In genomic region chr19:37698273-37699160, GRCm38 (mm10) we compare ENCODE assay signal across 8 mouse cellular contexts. TPM values are rescaled to one million over a fixed set of nuclear protein-coding genes. Genes with fewer than 3 reads are reported as not detected.
DNase-seq lines count a peak whose midpoint lies in the region; ATAC-seq and TF ChIP-seq lines count a peak whose summit lies in the region.

No protein-coding gene starts in this region.

- peak overlapping the region; percentile 38 for H3K4me2 ChIP-seq in forebrain, embryonic 11.5 days (ENCODE audit: low read depth, low read length, severe bottlenecking)
- H3K4me2 ChIP-seq in liver, embryonic 11.5 days: peak overlapping the region; percentile 60

- no peak overlapping the region for H3K27ac ChIP-seq in liver, adult 2 months (replicated peaks; ENCODE audit: insufficient read depth, low read depth, low read length)
- no peak overlapping the region for H3K27ac ChIP-seq in forebrain, embryonic 11.5 days (ENCODE audit: low read depth, low read length)
- no peak overlapping the region for H3K27ac ChIP-seq in liver, embryonic 11.5 days (ENCODE audit: low read depth, low read length)

- no peaks in the 10 kb centered on the region for H3K9me3 ChIP-seq in forebrain, embryonic 11.5 days (ENCODE audit: control insufficient read depth, low read length)
- no peaks in the 10 kb centered on the region for H3K9me3 ChIP-seq in liver, embryonic 11.5 days (ENCODE audit: control insufficient read depth, low read length)

- no peak for TF ChIP-seq CTCF in liver, adult 2 months (IDR thresholded peaks at IDR 0.05; ENCODE audit: low read depth, low read length)

- TF ChIP-seq POLR2A in liver, adult 2 months (IDR thresholded peaks at IDR 0.05; ENCODE audit: extremely low read depth, insufficient read depth, low read length): no peak

- peaks cover 16% of the 10 kb centered on the region; the same call in 1 of the 2 replicates for H3K4me1 ChIP-seq in liver, adult 2 months (ENCODE audit: control insufficient read depth, insufficient read depth, low read length)
- H3K4me1 ChIP-seq in forebrain, embryonic 11.5 days (replicated peaks; ENCODE audit: control insufficient read depth, insufficient read depth, low read length): peaks cover 12% of the 10 kb centered on the region
- H3K4me1 ChIP-seq in liver, embryonic 11.5 days (replicated peaks; ENCODE audit: control insufficient read depth, insufficient read depth, low read length): peaks cover 20% of the 10 kb centered on the region

- H3K79me2 ChIP-seq in liver, adult 2 months (ENCODE audit: control insufficient read depth, insufficient read depth, low read length): no peaks in the 10 kb centered on the region

- no peaks in the 10 kb centered on the region for H3K36me3 ChIP-seq in liver, adult 2 months (ENCODE audit: control insufficient read depth, insufficient read depth, low read length)
- H3K36me3 ChIP-seq in forebrain, embryonic 11.5 days (ENCODE audit: control insufficient read depth, insufficient read depth, low read length): no peaks in the 10 kb centered on the region
- H3K36me3 ChIP-seq in liver, embryonic 11.5 days (ENCODE audit: control insufficient read depth, insufficient read depth, low read length): no peaks in the 10 kb centered on the region

- WGBS in liver, adult 2 months: 6% methylated on average over 63 of the region's 63 CpGs
- WGBS in forebrain, embryonic 11.5 days: under 1% methylated on average over 63 of the region's 63 CpGs
- WGBS in liver, embryonic 11.5 days: 1% methylated on average over 63 of the region's 63 CpGs

- DNase-seq in liver, adult 2 months (ENCODE audit: extremely low read depth, low read depth, low spot score): no peak
- DNase-seq in liver: no peak
- no peak for DNase-seq in forebrain, embryonic 11.5 days (ENCODE audit: low spot score)
- peak; percentile 46 for DNase-seq in liver, embryonic 11.5 days (ENCODE audit: low spot score)
- DNase-seq in retina, postnatal 1 day: peak; percentile 65
- DNase-seq in thymus, postnatal 0 days (ENCODE audit: low spot score): no peak
- no peak for DNase-seq in layer of hippocampus, postnatal 10 days (ENCODE audit: low spot score in 2 of 2)
- DNase-seq in layer of hippocampus, postnatal 36 days: no peak

- no peak for ATAC-seq in forebrain, embryonic 11.5 days (replicated peaks; ENCODE audit: low FRiP score)
- no peak for ATAC-seq in liver, embryonic 11.5 days (replicated peaks; ENCODE audit: low FRiP score)

- peak overlapping the region; percentile 68 for H3K4me3 ChIP-seq in liver, adult 2 months (ENCODE audit: insufficient read depth, low read depth, low read length)
- H3K4me3 ChIP-seq in forebrain, embryonic 11.5 days (ENCODE audit: low read depth, low read length): peak overlapping the region; percentile 25
- peak overlapping the region; percentile 42 for H3K4me3 ChIP-seq in liver, embryonic 11.5 days (ENCODE audit: low read depth, low read length)

- H3K9ac ChIP-seq in liver, adult 2 months (ENCODE audit: low read depth, low read length): peak overlapping the region; percentile 65
- H3K9ac ChIP-seq in forebrain, embryonic 11.5 days (ENCODE audit: low read length): no peak overlapping the region
- no peak overlapping the region for H3K9ac ChIP-seq in liver, embryonic 11.5 days (ENCODE audit: low read depth, low read length)

- H3K27me3 ChIP-seq in liver, adult 2 months (ENCODE audit: control insufficient read depth, insufficient read depth, low read length): no peaks in the 10 kb centered on the region
- peaks cover 96% of the 10 kb centered on the region for H3K27me3 ChIP-seq in forebrain, embryonic 11.5 days (ENCODE audit: control insufficient read depth, insufficient read depth, low read length)
- peaks cover 95% of the 10 kb centered on the region for H3K27me3 ChIP-seq in liver, embryonic 11.5 days (replicated peaks; ENCODE audit: control insufficient read depth, insufficient read depth, low read length)

RNA-seq across cellular contexts. Expression of gene Cyp26a1, which starts 0.9 kb away (rescaled TPM):
- total RNA-seq in liver, adult 2 months (2014; rRNA removed): 35.5 and 37.2 TPM in 2 replicates
- polyA plus RNA-seq in liver, adult 2 months (2012; rRNA removed): 8.8 and 229 TPM in 2 replicates
- 1.4 and 1.5 TPM in 2 replicates for polyA plus RNA-seq in forebrain, embryonic 11.5 days (2014; fragmentation: Nextera tagmentation; extraction: Ambion mirVana)
- polyA plus RNA-seq in liver, embryonic 11.5 days (2014; fragmentation: Nextera tagmentation; extraction: Ambion mirVana): 0.58 and 0.63 TPM in 2 replicates
- polyA plus RNA-seq in thymus, postnatal 0 days (2015; fragmentation: Nextera tagmentation; extraction: Ambion mirVana): 3.6 and 3.8 TPM in 2 replicates
- under 1 TPM; 0.21 to 0.25 TPM for total RNA-seq in layer of hippocampus, postnatal 10 days (2021)
- total RNA-seq in layer of hippocampus, postnatal 36 days (2021): under 1 TPM; 0.58 to 0.75 TPM

RNA-seq across cellular contexts. Expression of gene Cyp26c1, which starts 13.1 kb away (rescaled TPM):
- 0.09 TPM in 1 of 2 replicates, not detected in the other for total RNA-seq in liver, adult 2 months (2014; rRNA removed)
- 0.05 and 0.06 TPM in 2 replicates for polyA plus RNA-seq in liver, adult 2 months (2012; rRNA removed)
- polyA plus RNA-seq in forebrain, embryonic 11.5 days (2014; fragmentation: Nextera tagmentation; extraction: Ambion mirVana): 0.15 TPM in 1 of 2 replicates, not detected in the other
- 0.10 TPM in 2 replicates for polyA plus RNA-seq in liver, embryonic 11.5 days (2014; fragmentation: Nextera tagmentation; extraction: Ambion mirVana)
- polyA plus RNA-seq in thymus, postnatal 0 days (2015; fragmentation: Nextera tagmentation; extraction: Ambion mirVana): not detected in 2 replicates
- total RNA-seq in layer of hippocampus, postnatal 10 days (2021): under 1 TPM; 0.21 to 0.25 TPM
- under 1 TPM in 1 of 2 experiments, not detected in 1; 0.28 TPM for total RNA-seq in layer of hippocampus, postnatal 36 days (2021)

Comparison
In these comparisons a context has a peak if more than half of its experiments do, and no peak if none do; other contexts are left out.
1. DNase-seq: peak in liver, embryonic 11.5 days (single experiment) and retina, postnatal 1 day (single experiment); none in liver, adult 2 months (single experiment), liver (single experiment), forebrain, embryonic 11.5 days (single experiment), thymus, postnatal 0 days (single experiment), layer of hippocampus, postnatal 10 days (0 of 2) and layer of hippocampus, postnatal 36 days (0 of 2).
2. Peak in every context shown above with its lines, with median percentiles within 50 percentile points of each other: H3K4me3 ChIP-seq.